Mouse (Mus musculus) forebrain, postnatal 0 days (tissue): Measurements from ENCODE around the gene Ugt1a8. TPM values are rescaled to one million over a fixed set of nuclear protein-coding genes. Genes with fewer than 3 reads are reported as not detected.
A peak's percentile ranks its signal among the peaks of the same experiment; 100 is the strongest.
"Not testable (repeated sequence)": the region's sequence is repeated elsewhere in the genome, so short reads cannot be mapped to it uniquely, and the experiment has no call there.

Source experiments
- ATAC-seq: fragments of 200-750 bp; cut with Nextera tagmentation; 2 replicates; pipeline ENCODE4 v1.8.0; 2017; ENCODE audit warnings: mild to moderate bottlenecking, moderate library complexity
- DNase-seq: peaks from one replicate; pipeline ENCODE4 v3.0.0-alpha.2; 2015
- H3K27ac ChIP-seq: fragments of 300-500 bp; sonication (generic); 2 replicates; pipeline ENCODE4 v1.5.1; 2014; ENCODE audit warnings: low read depth, mild to moderate bottlenecking, antibody characterized with exemption, low read length, moderate library complexity, mixed read lengths
- H3K27me3 ChIP-seq: fragments of 300-500 bp; sonication (generic); 2 replicates; pipeline ENCODE4 v1.6.1; 2014; ENCODE audit warnings: mild to moderate bottlenecking, low read length, mixed read lengths; ENCODE audit not compliant: insufficient read depth
- H3K36me3 ChIP-seq: fragments of 300-500 bp; sonication (generic); 2 replicates; pipeline ENCODE4 v1.6.1; 2014; ENCODE audit warnings: mild to moderate bottlenecking, moderate library complexity; ENCODE audit not compliant: insufficient read depth
- H3K4me1 ChIP-seq: fragments of 300-500 bp; sonication (generic); 2 replicates; pipeline ENCODE4 v1.6.1; 2014; ENCODE audit warnings: antibody characterized with exemption; ENCODE audit not compliant: insufficient read depth
- H3K4me2 ChIP-seq: fragments of 300-500 bp; sonication (generic); 2 replicates; pipeline ENCODE4 v1.6.1; 2014; ENCODE audit warnings: low read depth, mild to moderate bottlenecking, moderate library complexity
- H3K4me3 ChIP-seq: fragments of 300-500 bp; sonication (generic); 2 replicates; pipeline ENCODE4 v1.5.1; 2014; ENCODE audit warnings: low read depth, low read length, mixed read lengths
- H3K9ac ChIP-seq: fragments of 300-500 bp; sonication (generic); 2 replicates; pipeline ENCODE4 v1.6.1; 2014; ENCODE audit warnings: mild to moderate bottlenecking
- H3K9me3 ChIP-seq: fragments of 300-500 bp; sonication (generic); 2 replicates; pipeline ENCODE4 v1.6.1; 2016; ENCODE audit warnings: low read length
- CTCF ChIP-seq: sonication (generic); IDR thresholded peaks from 2 replicates; pipeline ENCODE4 v1.5.1; 2016; ENCODE audit warnings: antibody characterized with exemption, control low read depth, low read depth
- whole genome bisulfite sequencing: fragments of 180-500 bp; shearing (Covaris S2); extraction: QIAGEN DNeasy Blood & Tissue Kit; methylation state at CpG from one replicate; pipeline ENCODE4 v1.1.7; 2014; 5-methylcytosine and 5-hydroxymethylcytosine counted together
- polyA plus RNA-seq: library from polyadenylated mRNA; unstranded; fragments of >200 nt; fragmentation: Nextera tagmentation; extraction: Ambion mirVana; gene quantifications from 2 replicates; pipeline ENCODE4 v1.2.1, GENCODE M21; 2015
- total RNA-seq: library from RNA; depleted of rRNA; stranded (reverse); fragments of >200 nt; gene quantifications from 2 replicates; pipeline ENCODE4 v1.2.3, GENCODE M21; 2014

Ugt1a8 gene
- total and polyA plus RNA-seq, 2 experiments from 2014 or later = not detected

DNA sequence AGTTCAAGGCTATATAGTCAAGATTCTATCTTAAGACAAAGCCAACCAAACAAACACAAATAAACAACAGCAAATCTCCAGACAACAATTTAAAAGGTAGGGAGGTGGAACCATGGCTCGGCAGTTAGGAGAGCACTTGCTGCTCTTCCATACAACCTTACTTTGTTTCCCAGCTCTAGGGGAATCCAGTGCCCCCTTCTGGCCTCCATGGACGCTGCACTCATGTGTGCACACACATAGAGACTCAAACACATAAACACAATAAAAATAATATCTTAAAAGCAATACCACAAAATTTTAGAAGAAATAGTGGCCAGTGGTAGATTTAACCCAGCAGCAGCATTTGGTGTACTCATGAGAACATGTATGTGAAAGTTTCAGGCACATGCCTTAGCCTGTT is 129.5 kb downstream of the Ugt1a8 start:
- 0 out of 2 replicates have a peak, but pooled peaks have one; percentile 24 for TF ChIP-seq CTCF
- no peak overlapping the region for H3K4me2 ChIP-seq
- H3K9me3 ChIP-seq = peaks cover 56% of the 10 kb centered on the region
- H3K4me1 ChIP-seq = no peaks in the 10 kb centered on the region
- ATAC-seq (no peak), DNase-seq (peak; percentile 0)
- no peak overlapping the region for H3K4me3 ChIP-seq
- no peaks in the 10 kb centered on the region for H3K27me3 ChIP-seq
- WGBS = 67% methylated on average over 2 of the region's 2 CpGs
- H3K36me3 ChIP-seq = no peaks in the 10 kb centered on the region
- no peak overlapping the region for H3K9ac ChIP-seq
- H3K27ac ChIP-seq = no peak overlapping the region

DNA sequence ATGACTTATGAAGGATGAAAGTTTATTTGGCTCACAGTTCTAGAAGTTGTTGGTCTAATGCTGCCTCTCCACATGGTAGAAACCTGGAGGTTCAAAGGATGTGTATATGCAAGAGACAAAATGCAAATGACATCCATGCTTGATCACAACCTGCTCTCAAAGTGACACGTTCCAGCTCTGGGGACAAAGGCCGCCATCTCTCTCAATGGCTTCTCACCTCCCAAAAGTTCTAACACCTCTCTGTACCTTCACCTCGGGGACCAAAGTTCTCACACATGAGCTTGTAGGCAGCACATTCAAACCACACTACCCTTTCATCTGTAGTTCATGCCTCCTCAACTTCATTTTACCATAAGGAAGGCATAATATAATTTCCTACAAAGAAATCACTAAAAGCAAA is 130.0 kb downstream of the Ugt1a8 start:
- Histone ChIP-seq H3K4me3 (no peak overlapping the region), H3K27ac (no peak overlapping the region), H3K9ac (no peak overlapping the region), H3K27me3 (no peaks in the 10 kb centered on the region), H3K9me3 (peaks cover 53% of the 10 kb centered on the region), H3K36me3 (no peaks in the 10 kb centered on the region), H3K4me1 (no peaks in the 10 kb centered on the region), H3K4me2 (no peak overlapping the region)
- no peak for DNase-seq
- no peak for TF ChIP-seq CTCF
- ATAC-seq = no peak
- WGBS = 39% methylated on average over 3 of the region's 3 CpGs

- no peak for DNase-seq
- 77% methylated on average over 9 of the region's 9 CpGs for WGBS
- H3K9me3 ChIP-seq = peaks cover 48% of the 10 kb centered on the region
Observed at GRCm38 (mm10) chr1:88218051-88218450, 130.4 kb downstream of the Ugt1a8 start.

DNA sequence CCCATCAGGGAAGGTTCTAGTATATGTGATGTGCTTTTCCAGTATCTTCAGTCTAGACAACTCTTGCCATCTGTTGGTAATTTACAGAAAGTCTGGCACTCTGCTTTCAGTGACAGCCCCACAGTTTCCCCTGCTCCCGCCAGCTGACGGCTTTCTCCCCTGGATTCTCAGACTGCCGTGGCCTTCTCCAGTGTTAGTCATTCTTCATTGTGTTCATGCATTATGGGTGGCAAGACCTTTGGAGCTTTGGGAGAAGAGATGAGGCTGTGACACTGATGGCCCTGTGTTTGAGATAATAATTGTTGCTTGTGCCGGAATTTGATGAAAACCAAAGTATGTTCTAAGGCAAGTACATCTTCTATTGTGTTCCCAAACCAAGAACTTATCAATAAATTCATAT is 131.0 kb downstream of the Ugt1a8 start:
- no peak for ATAC-seq
- no peaks in the 10 kb centered on the region for H3K4me1 ChIP-seq
- peaks cover 43% of the 10 kb centered on the region for H3K9me3 ChIP-seq
- no peaks in the 10 kb centered on the region for H3K27me3 ChIP-seq
- H3K4me2 ChIP-seq = no peak overlapping the region
- H3K36me3 ChIP-seq = no peaks in the 10 kb centered on the region
- WGBS = 51% methylated on average over 4 of the region's 4 CpGs
- no peak overlapping the region for H3K27ac ChIP-seq
- no peak for DNase-seq
- TF ChIP-seq CTCF = no peak
- no peak overlapping the region for H3K9ac ChIP-seq
- no peak overlapping the region for H3K4me3 ChIP-seq

More at GRCm38 (mm10) chr1:88218051-88218450, 130.4 kb downstream of the Ugt1a8 start:
- Histone ChIP-seq H3K27me3 (no peaks in the 10 kb centered on the region), H3K4me3 (no peak overlapping the region), H3K4me2 (no peak overlapping the region), H3K27ac (no peak overlapping the region), H3K36me3 (no peaks in the 10 kb centered on the region), H3K4me1 (no peaks in the 10 kb centered on the region), H3K9ac (no peak overlapping the region)
- TF ChIP-seq CTCF = no peak
- ATAC-seq = no peak

DNA sequence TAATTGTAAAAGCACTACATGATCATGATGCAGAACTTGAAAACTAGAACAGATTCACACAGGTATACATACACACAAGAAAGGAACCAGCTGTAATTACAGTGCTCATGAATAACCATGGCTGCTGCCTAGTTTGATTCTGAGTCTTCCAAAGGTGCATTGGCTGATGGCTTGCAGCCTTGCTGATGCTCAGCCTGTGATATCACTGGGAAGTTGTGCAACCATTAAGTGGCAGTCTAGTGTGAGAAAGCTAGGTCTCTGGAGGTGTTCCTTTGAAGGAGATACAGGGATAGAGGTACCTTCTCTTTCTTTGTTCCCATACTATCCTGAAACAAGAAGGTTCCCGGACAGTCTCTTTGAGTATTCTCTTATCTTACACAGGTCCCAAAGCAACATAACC is 131.4 kb downstream of the Ugt1a8 start:
- Histone ChIP-seq H3K9ac (no peak overlapping the region), H3K4me2 (no peak overlapping the region), H3K9me3 (peaks cover 38% of the 10 kb centered on the region), H3K4me3 (no peak overlapping the region), H3K36me3 (no peaks in the 10 kb centered on the region), H3K27ac (no peak overlapping the region), H3K27me3 (no peaks in the 10 kb centered on the region), H3K4me1 (no peaks in the 10 kb centered on the region)
- TF ChIP-seq CTCF = no peak
- peak; percentile 5 for DNase-seq
- WGBS = 28% methylated on average over 1 of the region's 1 CpGs
- ATAC-seq = no peak

DNA sequence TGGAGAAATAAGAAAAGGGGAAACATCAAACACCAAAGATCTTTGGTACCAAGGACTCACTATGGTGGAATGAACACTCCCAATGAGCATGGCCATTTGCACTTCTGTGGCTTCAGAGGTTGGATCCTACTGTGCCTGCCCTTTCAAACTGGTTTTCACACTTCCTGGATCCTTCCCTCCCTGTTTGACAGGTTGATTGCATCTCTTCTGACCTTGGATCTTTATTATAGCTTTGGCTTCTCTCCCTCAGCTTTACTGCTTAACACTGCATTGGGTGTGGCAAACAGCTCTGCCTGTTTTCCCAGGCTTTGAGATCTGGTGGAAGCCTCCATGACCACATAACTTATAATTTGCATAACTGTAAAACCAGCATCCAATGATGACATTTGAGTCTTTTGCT is 132.7 kb downstream of the Ugt1a8 start:
- H3K27me3 ChIP-seq = no peaks in the 10 kb centered on the region
- no peak for DNase-seq
- H3K27ac ChIP-seq = no peak overlapping the region
- H3K36me3 ChIP-seq = no peaks in the 10 kb centered on the region
- ATAC-seq = no peak
- no peaks in the 10 kb centered on the region for H3K4me1 ChIP-seq
- no peak for TF ChIP-seq CTCF
- H3K4me3 ChIP-seq = no peak overlapping the region
- H3K4me2 ChIP-seq = no peak overlapping the region
- H3K9ac ChIP-seq = no peak overlapping the region
- peaks cover 26% of the 10 kb centered on the region for H3K9me3 ChIP-seq

DNA sequence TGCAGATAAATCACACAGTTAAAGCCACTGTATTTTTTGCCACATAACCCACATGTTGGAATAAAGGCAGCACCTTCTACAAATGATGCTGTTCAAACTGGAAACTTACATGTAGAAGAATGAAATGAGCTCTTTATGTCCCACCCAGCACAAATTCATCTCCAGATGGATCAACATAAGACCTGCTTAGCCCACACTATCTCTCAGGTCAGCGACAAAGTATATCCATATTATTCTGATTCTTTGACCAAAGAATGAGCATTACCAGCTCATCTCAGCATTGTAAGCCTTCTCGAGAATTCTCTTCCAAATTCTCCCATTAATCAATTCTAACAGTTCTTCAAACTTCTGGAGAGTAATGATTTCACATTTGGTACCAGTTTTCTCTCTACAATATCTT is 134.6 kb downstream of the Ugt1a8 start:
- WGBS = 49% methylated on average over 2 of the region's 2 CpGs
- ATAC-seq = no peak
- no peak for TF ChIP-seq CTCF

DNA sequence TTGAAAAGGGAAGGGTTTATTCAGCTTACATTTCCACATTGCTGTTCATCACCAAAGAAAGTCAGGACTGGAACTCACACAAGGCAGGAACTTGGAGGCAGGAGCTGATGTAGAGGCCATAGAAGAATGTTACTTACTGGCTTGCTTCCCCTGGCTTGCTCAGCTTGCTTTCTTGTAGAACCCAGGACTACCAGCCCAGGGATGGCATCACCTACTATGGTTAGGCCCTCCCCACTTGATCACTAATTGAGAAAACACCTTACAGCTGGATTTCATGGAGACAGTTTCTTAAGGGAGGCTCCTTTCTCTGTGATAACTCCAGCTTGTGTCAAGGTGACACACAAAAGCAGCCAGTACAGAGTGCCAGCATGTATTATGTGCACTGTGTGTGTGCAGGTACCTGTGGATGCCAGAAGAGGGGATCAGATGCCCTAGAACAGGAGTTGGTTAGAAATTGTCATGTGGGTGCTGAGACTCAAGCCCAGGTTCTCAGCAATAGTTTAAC is 135.4 kb downstream of the Ugt1a8 start:
- not testable (repeated sequence) for DNase-seq, ATAC-seq, H3K36me3 ChIP-seq, H3K4me3 ChIP-seq, H3K4me1 ChIP-seq, H3K4me2 ChIP-seq, H3K9ac ChIP-seq, H3K27ac ChIP-seq, H3K27me3 ChIP-seq
- peaks cover 32% of the 10 kb centered on the region for H3K9me3 ChIP-seq

More for the DNA sequence above, 134.6 kb downstream of the Ugt1a8 start:
- H3K36me3 ChIP-seq = no peaks in the 10 kb centered on the region
- H3K27ac ChIP-seq = no peak overlapping the region
- no peak overlapping the region for H3K9ac ChIP-seq
- no peak for DNase-seq
- H3K4me2 ChIP-seq = no peak overlapping the region
- H3K4me1 ChIP-seq = no peaks in the 10 kb centered on the region
- H3K9me3 ChIP-seq = peaks cover 29% of the 10 kb centered on the region
- H3K27me3 ChIP-seq = no peaks in the 10 kb centered on the region
- no peak overlapping the region for H3K4me3 ChIP-seq
